Mouse (Mus musculus): ENCODE results near the gene Ccdc88a. TPM values are rescaled to one million over a fixed set of nuclear protein-coding genes. Genes with fewer than 3 reads are reported as not detected.
"Not testable (repeated sequence)": the region's sequence is repeated elsewhere in the genome, so short reads cannot be mapped to it uniquely, and the experiment has no call there.

The Ccdc88a gene
- polyA plus RNA-seq, 1 experiment from 2014 or later: 3.8 TPM

DNA sequence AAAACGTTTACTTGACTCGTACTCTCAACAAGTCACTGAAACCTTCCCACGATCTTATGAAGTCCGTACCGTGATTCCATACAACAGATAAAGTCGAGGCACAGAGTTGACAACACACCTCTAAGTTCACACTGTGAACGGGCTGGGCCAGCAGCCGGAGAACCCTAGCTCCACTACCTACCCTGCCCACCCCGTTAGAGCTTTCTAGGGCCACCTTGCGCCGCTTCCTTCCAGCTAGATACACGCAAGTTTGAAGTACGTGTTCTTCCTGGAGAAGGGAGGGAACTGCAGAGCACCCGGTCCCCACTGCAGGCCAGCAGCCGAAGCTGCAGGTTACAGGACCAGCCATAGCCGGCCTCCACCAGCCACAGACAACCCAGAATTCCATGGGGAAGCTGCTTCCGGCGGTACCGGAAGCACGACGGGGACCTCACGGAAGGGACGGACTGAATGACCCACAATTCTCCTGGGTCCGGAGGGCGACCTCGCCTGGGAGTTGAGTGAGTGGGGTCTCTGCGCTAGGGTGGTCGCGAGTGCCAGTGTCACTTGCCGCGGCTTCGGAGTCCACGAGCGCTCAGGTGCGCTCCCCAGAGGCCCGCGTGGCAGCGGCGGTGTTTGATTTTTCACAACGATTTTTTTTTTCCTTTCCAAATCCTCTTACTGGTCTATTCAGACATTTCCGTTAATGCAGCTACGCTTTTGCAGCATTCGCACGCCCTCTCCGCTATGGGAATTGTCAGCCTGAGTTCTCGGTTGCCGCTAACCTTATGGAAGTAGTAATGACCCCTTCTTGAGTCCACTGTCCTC, 152.7 kb downstream of the Ccdc88a start, which contains the start of gene Mtif2:
Gene Mtif2, plus strand, starts transcription at position 421 of the 807 bp plus-strand sequence.
- Histone ChIP-seq H3K4me1 (replicated peaks) (peaks cover 25% of the 10 kb centered on the region), H3K36me3 (replicated peaks) (peaks cover 12% of the 10 kb centered on the region; the same call in 1 of the 2 replicates), H3K4me3 (replicated peaks) (peak within 1 kb of the TSS; percentile 87), H3K27ac (replicated peaks) (peak within 1 kb of the TSS; percentile 82), H3K9me3 (replicated peaks) (no peaks in the 10 kb centered on the region), H3K27me3 (no peaks in the 10 kb centered on the region), H3K9ac (peak within 1 kb of the TSS; percentile 73), H3K4me2 (peak within 1 kb of the TSS; percentile 76)
- ATAC-seq (ENCODE audit: insufficient read depth): peak; percentile 97
- WGBS (ENCODE audit: insufficient replicate concordance): 2% methylated on average over 47 of the region's 47 CpGs

DNA sequence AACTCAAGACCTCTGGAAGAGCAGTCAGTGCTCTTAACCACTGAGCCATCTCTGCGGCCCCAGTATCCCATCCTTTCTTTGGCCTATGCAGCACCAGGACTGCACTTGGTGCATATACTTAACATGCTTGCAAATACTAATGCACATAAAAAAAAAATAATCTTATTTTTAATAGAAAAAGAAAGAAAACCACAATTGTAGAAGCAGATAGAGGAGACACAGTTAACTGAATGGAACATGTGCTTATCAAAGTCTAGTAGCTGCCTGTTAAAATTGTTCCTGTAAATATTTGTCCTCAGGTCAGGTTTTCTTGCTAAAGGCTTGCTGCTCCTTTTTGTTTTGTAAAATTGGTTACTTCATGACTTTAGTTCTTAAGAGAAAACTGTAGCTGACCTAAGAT, 164.7 kb downstream of the Ccdc88a start:
- H3K27ac ChIP-seq (replicated peaks): no peak overlapping the region
- H3K4me2 ChIP-seq: no peak overlapping the region
- no peak overlapping the region for H3K4me3 ChIP-seq (replicated peaks)
- H3K27me3 ChIP-seq: no peaks in the 10 kb centered on the region
- H3K9me3 ChIP-seq (replicated peaks): no peaks in the 10 kb centered on the region
- no peaks in the 10 kb centered on the region for H3K4me1 ChIP-seq (replicated peaks)
- ATAC-seq (ENCODE audit: insufficient read depth): no peak
- H3K9ac ChIP-seq: no peak overlapping the region
- H3K36me3 ChIP-seq (replicated peaks): peaks cover 66% of the 10 kb centered on the region
- 75% methylated on average over 1 of the region's 1 CpGs for WGBS (ENCODE audit: insufficient replicate concordance)

DNA sequence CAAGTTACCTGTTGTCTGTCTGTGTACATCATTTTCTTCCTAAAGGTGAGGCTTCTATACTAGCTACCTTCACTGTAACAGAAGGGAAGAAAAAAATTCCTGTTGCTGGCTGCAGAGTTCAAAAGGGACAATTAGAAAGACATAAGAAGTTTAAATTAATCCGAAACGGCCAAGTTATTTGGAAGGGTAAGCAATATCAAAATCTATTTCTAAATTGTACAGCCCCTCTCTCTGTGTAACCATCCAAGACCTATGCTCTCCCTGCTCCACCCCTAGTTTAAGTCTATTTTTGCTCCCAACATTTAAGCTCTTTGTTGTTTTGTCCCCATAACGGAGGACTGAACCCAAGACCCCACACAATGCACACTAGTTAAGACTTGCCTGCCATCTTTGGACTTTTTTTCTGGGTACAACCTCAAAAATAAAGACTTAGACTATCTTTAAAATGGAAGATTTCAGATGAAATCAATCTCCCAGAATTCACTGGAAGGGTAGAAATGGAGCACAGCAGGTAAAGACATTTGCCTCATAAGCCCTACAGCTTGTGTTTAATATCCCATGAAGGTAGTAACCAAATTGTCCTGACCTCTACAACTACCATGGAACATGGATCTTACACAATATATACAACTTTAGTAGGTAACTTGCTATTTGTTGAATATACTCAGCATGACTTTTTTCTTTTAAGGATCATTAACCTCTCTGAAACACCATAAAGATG, 170.9 kb downstream of the Ccdc88a start:
- Histone ChIP-seq H3K4me2 (no peak overlapping the region), H3K27me3 (no peaks in the 10 kb centered on the region), H3K36me3 (replicated peaks) (peaks cover 59% of the 10 kb centered on the region), H3K27ac (replicated peaks) (no peak overlapping the region), H3K4me3 (replicated peaks) (no peak overlapping the region), H3K9ac (no peak overlapping the region), H3K4me1 (replicated peaks) (peaks cover 19% of the 10 kb centered on the region), H3K9me3 (replicated peaks) (no peaks in the 10 kb centered on the region)
- no peak for ATAC-seq (ENCODE audit: insufficient read depth)
- 88% methylated on average over 3 of the region's 3 CpGs for WGBS (ENCODE audit: insufficient replicate concordance)

GRCm38 (mm10) chr11:29545150-29545752, 171.8 kb downstream of the Ccdc88a start:
- not testable (repeated sequence) for ATAC-seq (ENCODE audit: insufficient read depth); H3K4me3 ChIP-seq (replicated peaks); H3K27ac ChIP-seq (replicated peaks); H3K27me3 ChIP-seq; H3K9me3 ChIP-seq (replicated peaks); H3K9ac ChIP-seq; H3K4me2 ChIP-seq
- H3K4me1 ChIP-seq (replicated peaks): peaks cover 20% of the 10 kb centered on the region
- WGBS (ENCODE audit: insufficient replicate concordance): 69% methylated on average over 4 of the region's 4 CpGs
- H3K36me3 ChIP-seq (replicated peaks): peaks cover 57% of the 10 kb centered on the region

GRCm38 (mm10) chr11:29546297-29546696, 172.8 kb downstream of the Ccdc88a start:
- not testable (repeated sequence) for ATAC-seq (ENCODE audit: insufficient read depth); H3K27me3 ChIP-seq; H3K9me3 ChIP-seq (replicated peaks)
- peak overlapping the region; percentile 88 for H3K27ac ChIP-seq (replicated peaks)
- WGBS (ENCODE audit: insufficient replicate concordance): 55% methylated on average over 2 of the region's 2 CpGs
- peaks cover 49% of the 10 kb centered on the region for H3K36me3 ChIP-seq (replicated peaks)
- peak overlapping the region; percentile 78 for H3K4me2 ChIP-seq
- peak overlapping the region; percentile 81 for H3K9ac ChIP-seq
- H3K4me1 ChIP-seq (replicated peaks): peaks cover 20% of the 10 kb centered on the region
- peak overlapping the region; percentile 84 for H3K4me3 ChIP-seq (replicated peaks)

DNA sequence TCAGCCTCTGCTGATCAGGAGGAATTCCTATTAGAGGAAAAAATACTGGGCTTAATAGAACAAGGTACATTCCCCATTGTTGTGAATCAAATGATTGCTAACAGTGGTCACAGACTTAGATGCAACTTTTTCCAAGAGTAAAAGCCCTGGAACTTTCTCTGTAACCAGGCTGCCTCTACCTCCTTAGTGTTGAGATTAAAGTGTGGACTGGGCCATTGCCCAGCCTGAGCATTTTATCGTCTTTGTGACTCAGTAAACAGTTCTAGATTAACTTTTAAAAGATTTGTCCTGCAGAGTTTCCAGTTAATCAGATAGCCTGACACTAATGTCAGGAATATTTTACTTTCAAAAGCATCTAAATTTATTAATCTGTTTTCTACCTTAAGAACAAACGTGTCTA, 173.3 kb downstream of the Ccdc88a start:
- peaks cover 45% of the 10 kb centered on the region for H3K36me3 ChIP-seq (replicated peaks)
- no peaks in the 10 kb centered on the region for H3K9me3 ChIP-seq (replicated peaks)
- H3K9ac ChIP-seq: peak overlapping the region; percentile 81
- H3K4me3 ChIP-seq (replicated peaks): peak overlapping the region; percentile 84
- peak overlapping the region; percentile 88 for H3K27ac ChIP-seq (replicated peaks)
- WGBS (ENCODE audit: insufficient replicate concordance): 4% methylated on average over 2 of the region's 2 CpGs
- ATAC-seq (ENCODE audit: insufficient read depth): no peak
- no peaks in the 10 kb centered on the region for H3K27me3 ChIP-seq
- H3K4me1 ChIP-seq (replicated peaks): peaks cover 20% of the 10 kb centered on the region
- H3K4me2 ChIP-seq: peak overlapping the region; percentile 78

GRCm38 (mm10) chr11:29547249-29547751, 173.8 kb downstream of the Ccdc88a start:
- H3K9ac ChIP-seq: peak overlapping the region; percentile 81
- H3K9me3 ChIP-seq (replicated peaks): no peaks in the 10 kb centered on the region
- peaks cover 20% of the 10 kb centered on the region for H3K4me1 ChIP-seq (replicated peaks)
- WGBS (ENCODE audit: insufficient replicate concordance): under 1% methylated on average over 27 of the region's 27 CpGs
- H3K4me2 ChIP-seq: peak overlapping the region; percentile 78
- peak overlapping the region; percentile 84 for H3K4me3 ChIP-seq (replicated peaks)
- H3K36me3 ChIP-seq (replicated peaks): peaks cover 42% of the 10 kb centered on the region
- H3K27ac ChIP-seq (replicated peaks): peak overlapping the region; percentile 88
- ATAC-seq (ENCODE audit: insufficient read depth): peak; percentile 3; the same call in 1 of the 2 replicates
- H3K27me3 ChIP-seq: no peaks in the 10 kb centered on the region

- H3K4me2 ChIP-seq: peak within 1 kb of the TSS; percentile 78
- peak within 1 kb of the TSS; percentile 81 for H3K9ac ChIP-seq
- H3K27me3 ChIP-seq: no peaks in the 10 kb centered on the region
- peaks cover 20% of the 10 kb centered on the region for H3K4me1 ChIP-seq (replicated peaks)
- peak within 1 kb of the TSS; percentile 88 for H3K27ac ChIP-seq (replicated peaks)
- peaks cover 37% of the 10 kb centered on the region for H3K36me3 ChIP-seq (replicated peaks)
- WGBS (ENCODE audit: insufficient replicate concordance): under 1% methylated on average over 46 of the region's 46 CpGs
- H3K9me3 ChIP-seq (replicated peaks): no peaks in the 10 kb centered on the region
- peak; percentile 97 for ATAC-seq (ENCODE audit: insufficient read depth)
- H3K4me3 ChIP-seq (replicated peaks): peak within 1 kb of the TSS; percentile 84
Observed at GRCm38 (mm10) chr11:29547752-29548503, 174.5 kb downstream of the Ccdc88a start, which contains the start of the genes Clhc1 and Rps27a. TSS of gene Clhc1 (plus strand) at chr11:29547950. TSS of gene Rps27a (minus strand) at chr11:29548109.

DNA sequence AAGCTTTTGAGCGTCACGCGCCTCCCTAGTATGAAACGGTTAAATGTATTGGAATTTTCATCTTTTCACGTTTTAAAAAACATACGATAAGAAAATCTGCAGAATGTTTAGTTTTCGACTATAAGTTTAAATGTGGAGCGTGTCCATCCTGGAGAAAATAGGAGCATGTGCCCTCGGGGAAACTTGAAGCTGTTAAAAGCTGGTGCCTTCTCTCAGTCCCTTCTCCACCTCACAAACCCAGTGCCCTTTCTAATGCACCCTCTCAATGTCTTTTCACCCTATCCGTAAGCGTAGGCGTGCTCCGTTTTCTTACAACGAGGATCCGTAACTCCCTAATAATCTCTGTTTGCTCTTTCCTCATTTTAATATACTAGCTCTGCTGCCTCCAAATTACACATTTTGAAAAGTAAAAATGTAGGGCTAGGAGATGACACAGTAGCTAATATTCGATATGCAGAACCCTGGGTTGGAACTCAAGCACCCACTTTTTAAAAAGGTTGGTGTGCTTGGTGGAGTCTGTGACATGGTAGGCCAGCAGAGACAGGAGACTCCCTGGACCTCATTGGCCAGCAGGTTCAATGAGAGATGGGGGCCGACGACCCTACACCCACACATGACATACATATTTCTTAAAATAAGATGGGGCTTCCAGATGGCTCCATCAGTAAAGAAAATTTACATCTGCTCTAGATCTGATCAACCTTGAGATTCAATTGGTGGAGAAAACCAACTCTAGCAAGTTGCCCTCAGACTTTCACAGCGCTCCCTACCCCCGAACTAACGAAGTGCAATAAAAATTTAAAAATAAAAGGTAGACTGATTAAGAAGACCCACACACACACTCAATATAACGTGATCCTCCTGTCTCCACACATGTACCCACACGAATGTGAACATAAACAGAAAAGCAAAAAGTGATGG, 175.3 kb downstream of the Ccdc88a start:
- Histone ChIP-seq H3K4me2 (peak overlapping the region; percentile 78), H3K9ac (peak overlapping the region; percentile 81), H3K9me3 (replicated peaks) (no peaks in the 10 kb centered on the region), H3K36me3 (replicated peaks) (peaks cover 31% of the 10 kb centered on the region), H3K27me3 (no peaks in the 10 kb centered on the region), H3K4me1 (replicated peaks) (peaks cover 20% of the 10 kb centered on the region), H3K4me3 (replicated peaks) (peak overlapping the region; percentile 84), H3K27ac (replicated peaks) (peak overlapping the region; percentile 88)
- ATAC-seq (ENCODE audit: insufficient read depth): no peak
- 16% methylated on average over 23 of the region's 23 CpGs for WGBS (ENCODE audit: insufficient replicate concordance)

Measured in liver, embryonic 15.5 days (tissue).